Mouse (Mus musculus): ENCODE data around the gene Erc2. TPM values are rescaled to one million over a fixed set of nuclear protein-coding genes. Genes with fewer than 3 reads are reported as not detected.

Gene Erc2
- total RNA-seq, 2 experiments from 2014 or later = 0.28 to 0.54 TPM

DNA sequence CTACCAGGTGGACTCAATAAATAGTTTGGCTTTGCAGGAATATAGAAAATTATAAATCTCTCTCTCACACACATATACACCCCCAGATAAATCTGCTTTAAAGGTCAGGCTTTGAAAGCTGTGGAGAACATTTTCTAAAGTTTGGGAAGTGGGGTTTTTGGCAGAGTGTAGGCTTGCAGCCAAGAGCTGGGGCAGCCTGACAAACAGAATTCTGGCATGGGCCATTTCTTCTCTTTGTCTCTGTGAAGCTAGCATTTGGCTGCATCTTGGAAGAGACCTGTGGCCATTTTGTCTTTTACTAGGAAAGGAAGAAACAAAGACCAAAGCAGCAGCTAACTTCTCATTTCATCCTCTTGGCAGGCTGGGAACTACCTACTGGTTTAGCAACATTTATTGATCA, 40.0 kb downstream of the Erc2 start:
- no peak for DNase-seq
- intact Hi-C loops (cut with DNase I) = no loop called here

GRCm38 (mm10) chr14:27667016-27667852, 45.0 kb downstream of the Erc2 start:
- DNase-seq = no peak
- intact Hi-C loops (cut with DNase I) = no loop called here

GRCm38 (mm10) chr14:27668151-27668550, 45.9 kb downstream of the Erc2 start:
- intact Hi-C loops (cut with DNase I) = no loop called here
- DNase-seq = no peak

- no peak for DNase-seq
- intact Hi-C loops (cut with DNase I) = no loop called here
Observed at GRCm38 (mm10) chr14:27669939-27670338, 47.7 kb downstream of the Erc2 start.

DNA sequence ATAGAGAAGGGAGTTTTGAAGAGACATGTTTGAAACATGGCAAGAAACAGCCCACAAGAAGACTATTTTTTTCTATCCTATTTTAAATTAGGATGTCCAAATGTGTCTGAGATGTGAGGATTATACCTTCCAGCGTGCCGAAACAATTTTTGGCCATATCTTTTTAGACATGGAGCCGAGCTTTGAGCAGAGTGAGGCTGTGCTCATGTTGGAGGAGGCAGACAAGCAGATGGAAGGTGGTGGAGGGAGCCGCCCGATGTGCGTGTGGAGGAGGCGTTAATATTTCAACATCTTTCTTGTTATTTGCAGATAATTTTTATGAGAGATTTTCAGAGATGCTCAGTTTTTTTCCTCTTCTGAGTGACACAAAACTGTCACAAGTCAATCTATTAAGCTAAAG, 50.5 kb downstream of the Erc2 start:
- DNase-seq = no peak
- intact Hi-C loops (cut with DNase I) = no loop called here

DNA sequence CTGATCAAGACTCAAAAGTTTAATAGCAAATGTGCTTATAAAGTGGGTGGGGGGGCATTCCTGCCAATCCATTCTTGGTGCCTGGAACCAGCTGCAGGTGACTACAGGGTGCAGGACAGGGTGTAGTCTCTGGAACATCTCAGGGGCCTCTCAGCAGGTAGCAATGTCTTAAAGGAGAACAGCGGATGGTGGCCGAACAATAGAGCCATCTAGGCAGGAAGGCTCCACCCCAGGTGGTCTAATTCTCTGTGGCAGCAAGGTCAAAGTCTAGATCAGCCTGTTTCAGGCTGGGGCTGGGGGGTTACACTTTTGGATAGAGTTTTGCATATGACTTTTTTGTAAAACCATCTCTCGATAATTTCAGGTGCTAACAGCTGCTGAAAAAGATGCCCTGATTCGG, 51.9 kb downstream of the Erc2 start:
- DNase-seq = no peak
- intact Hi-C loops (cut with DNase I) = no loop called here

- DNase-seq = no peak
- intact Hi-C loops (cut with DNase I) = no loop called here
Observed at GRCm38 (mm10) chr14:27674561-27674960, 52.3 kb downstream of the Erc2 start.

DNA sequence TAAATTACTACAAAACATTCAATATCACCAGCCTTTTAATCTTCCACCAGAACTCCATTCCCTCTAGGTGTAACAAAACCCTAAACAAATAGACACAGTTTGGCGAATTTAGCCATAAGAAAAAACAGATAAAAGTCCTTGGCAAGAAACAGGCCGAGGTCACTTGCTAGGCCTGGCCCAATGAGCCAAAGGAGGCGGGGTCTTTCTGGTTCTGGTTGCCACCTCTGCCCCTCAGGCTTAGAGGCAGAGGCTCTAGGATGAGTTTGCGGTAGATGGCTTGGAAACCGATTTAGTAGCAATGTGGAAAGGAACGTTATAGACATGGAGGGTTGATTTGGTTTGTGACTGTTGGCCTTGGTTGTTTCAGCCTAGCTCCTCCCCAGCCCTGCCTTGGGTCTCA, 52.8 kb downstream of the Erc2 start:
- intact Hi-C loops (cut with DNase I) = no loop called here
- no peak for DNase-seq

GRCm38 (mm10) chr14:27682368-27683052, 60.3 kb downstream of the Erc2 start:
- no peak for DNase-seq
- intact Hi-C loops (cut with DNase I) = no loop called here

GRCm38 (mm10) chr14:27695781-27696180, 73.6 kb downstream of the Erc2 start:
- intact Hi-C loops (cut with DNase I) = no loop called here

DNA sequence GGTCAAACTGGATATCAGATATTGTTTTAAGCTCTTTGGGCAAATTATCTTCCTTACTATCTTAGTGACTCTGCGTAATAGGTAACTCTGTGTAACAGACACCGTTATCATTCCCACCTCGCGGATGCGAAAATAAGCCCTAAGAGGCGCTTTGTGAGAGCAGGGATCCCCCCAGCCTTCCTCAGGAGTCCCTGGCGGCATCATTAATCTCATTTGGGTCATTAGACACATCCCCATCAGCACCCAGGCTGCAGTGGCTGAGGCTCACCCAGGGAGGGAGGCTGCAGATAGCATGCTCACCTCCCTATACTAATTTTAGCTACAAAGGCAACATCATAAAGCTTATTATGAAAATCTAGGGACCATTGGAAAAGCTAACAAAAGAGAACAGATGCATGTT, 95.1 kb downstream of the Erc2 start:
- intact Hi-C loops (cut with DNase I) = no loop called here
- DNase-seq = no peak

More at GRCm38 (mm10) chr14:27695781-27696180, 73.6 kb downstream of the Erc2 start:
- DNase-seq = no peak

DNA sequence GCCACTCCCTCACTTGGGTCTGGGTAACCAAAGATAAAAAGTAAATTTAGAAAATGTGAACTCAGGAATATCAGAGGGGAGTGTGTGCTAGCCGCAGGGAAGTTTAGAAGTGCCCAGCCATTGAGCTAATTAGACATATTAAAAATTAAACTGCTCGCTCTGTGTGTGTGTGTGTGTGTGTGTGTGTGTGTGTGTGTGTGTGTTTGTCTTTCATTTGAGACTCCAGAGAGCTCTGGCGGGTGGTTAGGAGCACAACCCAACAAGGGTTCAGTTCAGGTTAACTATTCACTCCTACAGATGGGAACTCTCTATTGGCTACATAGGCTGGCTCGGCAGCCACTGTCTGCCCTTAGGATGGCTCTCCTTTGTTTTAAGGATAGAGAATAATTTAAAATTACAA, 97.4 kb downstream of the Erc2 start:
- DNase-seq = no peak
- intact Hi-C loops (cut with DNase I) = no loop called here

- intact Hi-C loops (cut with DNase I) = no loop called here
- no peak for DNase-seq
Observed at GRCm38 (mm10) chr14:27720944-27721343, 98.7 kb downstream of the Erc2 start.

GRCm38 (mm10) chr14:27721759-27722158, 99.5 kb downstream of the Erc2 start:
- intact Hi-C loops (cut with DNase I) = no loop called here

DNA sequence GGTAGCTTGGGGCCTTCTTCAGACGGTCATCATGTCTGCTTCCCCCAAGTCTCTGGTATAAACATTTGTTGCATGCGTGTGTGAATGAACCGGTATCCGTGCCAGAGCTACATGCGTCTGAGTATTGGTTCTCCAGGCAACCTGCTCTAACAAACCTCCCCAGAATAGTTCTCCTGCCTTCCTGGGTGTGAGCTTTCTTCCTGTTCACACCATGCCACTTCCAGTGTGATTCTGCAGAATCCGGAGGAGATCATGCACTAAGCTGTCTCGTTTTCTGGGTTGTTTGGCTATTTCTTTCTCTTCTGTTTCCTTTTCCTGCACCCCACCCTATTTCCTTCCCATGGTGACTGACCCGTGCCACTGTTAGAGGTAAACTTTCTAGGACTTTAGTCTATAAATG, 105.3 kb downstream of the Erc2 start:
- intact Hi-C loops (cut with DNase I) = no loop called here
- DNase-seq = no peak

More at GRCm38 (mm10) chr14:27721759-27722158, 99.5 kb downstream of the Erc2 start:
- DNase-seq = no peak

- intact Hi-C loops (cut with DNase I) = no loop called here
- no peak for DNase-seq
Observed at GRCm38 (mm10) chr14:27731086-27731485, 108.9 kb downstream of the Erc2 start.

DNA sequence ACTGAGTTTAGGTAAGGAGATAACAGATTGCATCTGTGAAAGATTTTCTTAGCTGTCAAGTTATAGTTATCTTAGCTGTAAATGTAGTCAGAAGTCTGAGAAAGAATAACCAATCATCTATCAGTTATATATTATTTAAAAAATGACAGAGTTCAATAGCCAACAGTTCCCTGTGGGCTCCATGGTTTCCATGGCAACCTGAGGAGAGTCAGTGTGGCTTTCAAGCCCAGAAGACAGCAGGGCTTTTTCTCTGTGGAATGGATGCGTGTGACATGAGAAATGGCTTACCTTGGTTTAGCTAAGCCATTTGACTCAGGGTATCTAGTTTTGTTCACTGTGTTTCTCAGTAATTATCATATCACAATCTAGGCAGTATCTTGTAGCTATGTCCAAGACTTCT, 117.2 kb downstream of the Erc2 start:
- DNase-seq = no peak
- intact Hi-C loops (cut with DNase I) = no loop called here

- intact Hi-C loops (cut with DNase I) = loop anchor here (1.0 to 10.0 kb wide), 3 partner anchors 145 to 554 kb away; no protein-coding TSS in a partner anchor
- DNase-seq = peak; percentile 50 to 69
Observed at GRCm38 (mm10) chr14:27741248-27741916, 119.2 kb downstream of the Erc2 start.

- intact Hi-C loops (cut with DNase I) = no loop called here
Observed at GRCm38 (mm10) chr14:27754340-27754739, 132.1 kb downstream of the Erc2 start.

GRCm38 (mm10) chr14:27756901-27757300, 134.7 kb downstream of the Erc2 start:
- DNase-seq = no peak
- intact Hi-C loops (cut with DNase I) = no loop called here

More at GRCm38 (mm10) chr14:27754340-27754739, 132.1 kb downstream of the Erc2 start:
- DNase-seq = no peak

- intact Hi-C loops (cut with DNase I) = no loop called here
- DNase-seq = no peak
Observed at GRCm38 (mm10) chr14:27758230-27758629, 136.0 kb downstream of the Erc2 start.
